Mouse (Mus musculus) layer of hippocampus, adult 18-20 months (tissue): ENCODE data around the gene Foxp2. TPM values are rescaled to one million over a fixed set of nuclear protein-coding genes. Genes with fewer than 3 reads are reported as not detected.
A peak's percentile ranks its signal among the peaks of the same experiment; 100 is the strongest.

ENCODE experiments used
- DNase-seq, 2 experiments: peaks; one replicate each; pipeline ENCODE4 v3.0.0; 2022; ENCODE audit warnings: low spot score in 2 of 2
- microRNA-seq, 2 experiments: library from miRNA; unstranded; fragments of <30 nt; microRNA quantifications; one replicate each; pipeline ENCODE4 v1.2.0; 2021
- total RNA-seq, 2 experiments: library from RNA; stranded (reverse); gene quantifications; 2 replicates each; pipeline ENCODE4 v1.2.3; 2021

Foxp2 gene
- total RNA-seq, 2 experiments from 2014 or later: 1.9 to 2.3 TPM

- no peak for DNase-seq
These were observed 469.1 kb downstream of the Foxp2 start for GRCm38 (mm10) chr6:15370281-15370680.

GRCm38 (mm10) chr6:15370827-15371226 lies 469.7 kb downstream of the Foxp2 start:
- DNase-seq: no peak

- no peak for DNase-seq
These were observed 472.5 kb downstream of the Foxp2 start for GRCm38 (mm10) chr6:15373621-15374020.

GRCm38 (mm10) chr6:15378261-15378660 lies 477.1 kb downstream of the Foxp2 start:
- DNase-seq: no peak

GRCm38 (mm10) chr6:15396462-15396861 lies 495.3 kb downstream of the Foxp2 start:
- no peak for DNase-seq

GRCm38 (mm10) chr6:15397485-15397884 lies 496.3 kb downstream of the Foxp2 start:
- no peak for DNase-seq

GRCm38 (mm10) chr6:15401138-15401537 lies 500.0 kb downstream of the Foxp2 start:
- no peak for DNase-seq

GRCm38 (mm10) chr6:15402026-15402425 lies 500.9 kb downstream of the Foxp2 start:
- DNase-seq: no peak

- peak in 1 of 2 experiments; percentile 37 for DNase-seq
These were observed 514.0 kb downstream of the Foxp2 start for GRCm38 (mm10) chr6:15415099-15415498.

GRCm38 (mm10) chr6:15459701-15460100 lies 558.6 kb downstream of the Foxp2 start:
- no peak for DNase-seq

- no peak for DNase-seq
These were observed 562.2 kb downstream of the Foxp2 start for GRCm38 (mm10) chr6:15463390-15463789.

GRCm38 (mm10) chr6:15465471-15465870 lies 564.3 kb downstream of the Foxp2 start:
- no peak for DNase-seq

GRCm38 (mm10) chr6:15466634-15467033 lies 565.5 kb downstream of the Foxp2 start:
- no peak for DNase-seq

- DNase-seq: no peak
These were observed 585.8 kb downstream of the Foxp2 start for GRCm38 (mm10) chr6:15486909-15487308.

Small RNAs within 50 kb of the gene (microRNA-seq; reads per million reads assigned to microRNA genes)
- gene Gm25470: 0 reads per million in 2 experiments

Other genes with a start within 250 kb of the Foxp2 start
- gene Ppp1r3a, start 146.1 kb upstream of the Foxp2 start, total RNA-seq: not detected